Mouse (Mus musculus): Measurements from ENCODE around the gene Flvcr2.

DNA sequence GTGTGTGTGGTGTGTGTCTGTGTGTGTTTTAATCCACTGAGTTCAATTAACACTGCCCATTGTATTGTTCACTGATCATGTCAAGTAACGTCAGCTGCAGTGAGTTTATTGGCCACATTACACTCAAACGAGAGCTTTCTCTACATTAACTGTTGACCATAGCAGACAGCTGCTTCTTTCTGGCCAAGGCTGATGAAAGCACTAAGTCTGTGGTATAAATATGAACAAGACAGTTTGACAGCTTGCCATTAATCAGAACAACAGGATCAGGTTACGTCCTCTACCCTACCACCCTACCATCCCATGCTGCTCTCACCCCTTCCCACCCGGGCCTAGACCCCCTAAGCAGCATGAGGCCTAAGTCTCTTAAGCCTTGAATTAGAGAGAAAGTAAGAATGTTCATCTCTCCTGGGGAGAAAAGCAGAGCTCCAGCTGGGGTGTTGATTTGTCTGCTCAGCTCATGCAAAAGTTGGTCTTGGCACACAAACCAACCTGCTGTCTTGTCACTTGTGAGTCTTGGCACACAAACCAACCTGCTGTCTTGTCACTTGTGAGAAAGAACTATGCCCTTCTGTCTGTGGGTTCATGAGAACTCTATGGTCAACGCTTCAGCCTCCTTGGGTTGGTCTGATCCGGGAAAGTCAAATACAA, 46.0 kb upstream of the Flvcr2 start:
- TF ChIP-seq CTCF (IDR thresholded peaks at IDR 0.05; ENCODE audit: borderline replicate concordance, insufficient read depth, low read depth, low read length) = no peak
- no peak for TF ChIP-seq POLR2A (IDR thresholded peaks at IDR 0.05; ENCODE audit: borderline replicate concordance, insufficient read depth, low read length)
